ENCODE assay signal across 10 mouse cellular contexts in genomic region chr3:115104802-115105493, GRCm38 (mm10).
DNase-seq lines count a peak whose midpoint lies in the region; ATAC-seq and TF ChIP-seq lines count a peak whose summit lies in the region.
"Had no signal": no experiment of that assay in that cellular context is flagged by ENCODE, and none has a peak within 500 bp of the region (broad histone marks: within the 10 kb centered on the region; RNA-seq: fewer than 3 reads in every experiment).

No protein-coding gene starts in this region.

- H3K9ac ChIP-seq in embryonic facial prominence, embryonic 14.5 days (ENCODE audit: low read depth, low read length): no peak overlapping the region
- H3K9ac ChIP-seq in midbrain, embryonic 16.5 days (ENCODE audit: low read depth, low read length): no peak overlapping the region
- H3K9ac ChIP-seq: liver, embryonic 14.5 days had no signal

- TF ChIP-seq CTCF in left cerebral cortex, adult 2 months (IDR thresholded peaks at IDR 0.05): peak; percentile 47

- no peaks in the 10 kb centered on the region for H3K36me3 ChIP-seq in embryonic facial prominence, embryonic 14.5 days (ENCODE audit: control insufficient read depth, insufficient read depth, low read length)
- H3K36me3 ChIP-seq in midbrain, embryonic 16.5 days (ENCODE audit: control insufficient read depth, insufficient read depth, low read length): no peaks in the 10 kb centered on the region

- no peaks in the 10 kb centered on the region for H3K27me3 ChIP-seq in embryonic facial prominence, embryonic 14.5 days (replicated peaks; ENCODE audit: control insufficient read depth, insufficient read depth, low read length)
- no peaks in the 10 kb centered on the region for H3K27me3 ChIP-seq in midbrain, embryonic 16.5 days (ENCODE audit: control insufficient read depth, insufficient read depth, low read depth, low read length)

- H3K4me2 ChIP-seq in embryonic facial prominence, embryonic 14.5 days (ENCODE audit: low read depth, low read length): no peak overlapping the region
- H3K4me2 ChIP-seq in midbrain, embryonic 16.5 days (ENCODE audit: low read length): no peak overlapping the region

- intact Hi-C loops in left cerebral cortex, adult 2 months (cut with DNase I): loop anchor here (10.0 kb wide), 1 partner anchor 200 kb away; the partner anchor contains the start of gene Olfm3
- intact Hi-C loops in left cerebral cortex, postnatal 36 days (cut with DNase I): no loop called here

- H3K27ac ChIP-seq in left cerebral cortex, adult 2 months: no peak overlapping the region
- H3K27ac ChIP-seq in embryonic facial prominence, embryonic 14.5 days (replicated peaks; ENCODE audit: low read depth, low read length): no peak overlapping the region
- H3K27ac ChIP-seq in midbrain, embryonic 16.5 days (ENCODE audit: low read length): no peak overlapping the region
- H3K27ac ChIP-seq: liver, embryonic 14.5 days had no signal

- ATAC-seq in embryonic facial prominence, embryonic 14.5 days (ENCODE audit: low read depth): peak; percentile 74; the same call in 1 of the 2 replicates
- ATAC-seq in midbrain, embryonic 16.5 days: peak; percentile 70

- WGBS in embryonic facial prominence, embryonic 14.5 days: 34% methylated on average over 8 of the region's 8 CpGs
- 31% methylated on average over 8 of the region's 8 CpGs for WGBS in midbrain, embryonic 16.5 days

- no peaks in the 10 kb centered on the region for H3K9me3 ChIP-seq in embryonic facial prominence, embryonic 14.5 days (ENCODE audit: control insufficient read depth, low read length)
- H3K9me3 ChIP-seq in midbrain, embryonic 16.5 days (replicated peaks; ENCODE audit: control insufficient read depth, low read length, poor library complexity, severe bottlenecking): no peaks in the 10 kb centered on the region

- no peak overlapping the region for H3K4me3 ChIP-seq in left cerebral cortex, adult 2 months
- H3K4me3 ChIP-seq in embryonic facial prominence, embryonic 14.5 days (ENCODE audit: low read depth, low read length): no peak overlapping the region
- H3K4me3 ChIP-seq in midbrain, embryonic 16.5 days (ENCODE audit: low read depth, low read length): no peak overlapping the region

- H3K4me1 ChIP-seq in embryonic facial prominence, embryonic 14.5 days (ENCODE audit: control insufficient read depth, insufficient read depth, low read length): no peaks in the 10 kb centered on the region
- H3K4me1 ChIP-seq in midbrain, embryonic 16.5 days (ENCODE audit: control insufficient read depth, insufficient read depth, low read length): peaks cover 4% of the 10 kb centered on the region; the same call in 1 of the 2 replicates

- peak; percentile 79 for DNase-seq in cerebellum, adult 9-10 months
- DNase-seq in cerebellum, adult 8-10 months: no peak
- no peak for DNase-seq in left cerebral cortex, adult 2 months (ENCODE audit: extremely low spot score in 1 of 2, low spot score in 2 of 2)
- no peak for DNase-seq in left cerebral cortex, postnatal 36 days (ENCODE audit: low spot score in 2 of 2)
- DNase-seq in embryonic facial prominence, embryonic 14.5 days (ENCODE audit: low spot score): peak; percentile 22
- DNase-seq in right cerebral cortex, postnatal 36 days (ENCODE audit: low spot score in 2 of 2): no peak
- no peak for DNase-seq in gastrocnemius, postnatal 10 days
- DNase-seq: layer of hippocampus, adult 9-11 months had no signal

Comparison
In these comparisons a context has a peak if more than half of its experiments do, and no peak if none do; other contexts are left out.
1. DNase-seq: peak in cerebellum, adult 9-10 months (single experiment) and embryonic facial prominence, embryonic 14.5 days (single experiment); none in cerebellum, adult 8-10 months (single experiment), left cerebral cortex, adult 2 months (0 of 2), left cerebral cortex, postnatal 36 days (0 of 2), right cerebral cortex, postnatal 36 days (0 of 2) and gastrocnemius, postnatal 10 days (single experiment).